Mouse (Mus musculus) lung, postnatal 0 days (tissue): ENCODE measurements around the gene Pcbp1.

Experiments
- CTCF ChIP-seq: IDR thresholded peaks from 2 replicates; pipeline ENCODE4 v1.5.1; 2016; ENCODE audit warnings: antibody characterized with exemption, mild to moderate bottlenecking
- EP300 ChIP-seq: IDR thresholded peaks from 2 replicates; pipeline ENCODE4 v1.6.1; 2016; ENCODE audit warnings: antibody characterized with exemption, mild to moderate bottlenecking, control low read depth

GRCm38 (mm10) chr6:86526032-86526960, at the start of gene Pcbp1:
- TF ChIP-seq CTCF (no peak), EP300 (peak; percentile 73)
